Mouse (Mus musculus): ENCODE results near the gene Bnip2. TPM values are rescaled to one million over a fixed set of nuclear protein-coding genes. Genes with fewer than 3 reads are reported as not detected.

Bnip2 gene
- polyA plus RNA-seq, 1 experiment from 2014 or later = 72.1 TPM

Other genes starting within 250 kb of the Bnip2 start
- gene Foxb1, start 228.5 kb upstream of the Bnip2 start, polyA plus RNA-seq (2015; fragmentation: Nextera tagmentation; extraction: Ambion mirVana) = not detected in 2 replicates
- 177 and 182 TPM in 2 replicates for gene Gtf2a2, start 23.1 kb downstream of the Bnip2 start, polyA plus RNA-seq (2015; fragmentation: Nextera tagmentation; extraction: Ambion mirVana)
- gene Gcnt3, start 48.6 kb downstream of the Bnip2 start, polyA plus RNA-seq (2015; fragmentation: Nextera tagmentation; extraction: Ambion mirVana) = 8.3 and 8.9 TPM in 2 replicates
- gene Fam81a, start 153.1 kb downstream of the Bnip2 start, polyA plus RNA-seq (2015; fragmentation: Nextera tagmentation; extraction: Ambion mirVana) = 7.1 and 10.9 TPM in 2 replicates
- 18.4 and 19.4 TPM in 2 replicates for gene Myo1e, start 217.9 kb downstream of the Bnip2 start, polyA plus RNA-seq (2015; fragmentation: Nextera tagmentation; extraction: Ambion mirVana)